Mouse (Mus musculus) ES-CJ7 (cell line): Measurements from ENCODE around the gene Epb41l3.
A peak's percentile ranks its signal among the peaks of the same experiment; 100 is the strongest.

Experiments
- DNase-seq: peaks from one replicate; pipeline ENCODE4 v3.0.0; 2011; ENCODE audit warnings: low read depth, low spot score

Gene Epb41l3

DNA sequence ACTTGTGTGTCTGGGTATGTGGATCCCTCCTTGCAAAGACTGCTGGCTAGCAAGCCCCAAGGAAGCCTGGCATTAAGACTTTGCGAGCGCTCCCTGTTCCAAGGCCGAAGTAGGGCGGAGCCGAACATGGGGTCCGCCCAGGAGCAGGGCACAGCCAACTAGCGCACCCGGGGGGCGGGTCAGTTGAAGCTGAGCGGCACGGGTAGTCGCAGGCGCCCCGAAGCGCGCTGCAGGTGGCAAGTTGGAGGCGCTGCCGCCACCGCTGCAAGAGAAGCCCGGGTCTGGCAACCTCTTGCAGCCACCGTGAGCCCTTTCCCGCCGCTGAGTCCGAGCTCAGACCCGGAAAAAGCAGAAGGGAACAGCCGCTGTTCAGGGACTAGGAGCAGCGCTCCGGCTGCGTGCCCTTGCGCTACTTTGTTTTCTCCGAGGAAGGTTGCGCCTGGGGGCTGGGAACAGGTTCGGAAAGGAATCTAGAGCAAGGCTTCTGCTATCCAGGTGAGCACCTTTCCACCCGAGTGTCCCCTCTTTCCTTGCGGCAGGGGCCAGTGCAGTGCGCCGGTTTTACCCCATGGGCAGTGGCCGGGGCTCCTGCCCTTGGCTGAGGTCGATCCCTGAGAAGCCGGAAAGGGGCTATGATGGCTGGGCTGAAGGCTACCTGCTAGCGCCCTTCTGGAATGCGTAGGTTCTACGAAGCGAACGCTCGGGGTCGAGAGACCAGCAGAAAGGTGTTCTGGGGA is at the start of gene Epb41l3:
TSS of gene Epb41l3 (plus strand) at position 183 of the 737 bp plus-strand sequence.
- peak; percentile 74 for DNase-seq

DNA sequence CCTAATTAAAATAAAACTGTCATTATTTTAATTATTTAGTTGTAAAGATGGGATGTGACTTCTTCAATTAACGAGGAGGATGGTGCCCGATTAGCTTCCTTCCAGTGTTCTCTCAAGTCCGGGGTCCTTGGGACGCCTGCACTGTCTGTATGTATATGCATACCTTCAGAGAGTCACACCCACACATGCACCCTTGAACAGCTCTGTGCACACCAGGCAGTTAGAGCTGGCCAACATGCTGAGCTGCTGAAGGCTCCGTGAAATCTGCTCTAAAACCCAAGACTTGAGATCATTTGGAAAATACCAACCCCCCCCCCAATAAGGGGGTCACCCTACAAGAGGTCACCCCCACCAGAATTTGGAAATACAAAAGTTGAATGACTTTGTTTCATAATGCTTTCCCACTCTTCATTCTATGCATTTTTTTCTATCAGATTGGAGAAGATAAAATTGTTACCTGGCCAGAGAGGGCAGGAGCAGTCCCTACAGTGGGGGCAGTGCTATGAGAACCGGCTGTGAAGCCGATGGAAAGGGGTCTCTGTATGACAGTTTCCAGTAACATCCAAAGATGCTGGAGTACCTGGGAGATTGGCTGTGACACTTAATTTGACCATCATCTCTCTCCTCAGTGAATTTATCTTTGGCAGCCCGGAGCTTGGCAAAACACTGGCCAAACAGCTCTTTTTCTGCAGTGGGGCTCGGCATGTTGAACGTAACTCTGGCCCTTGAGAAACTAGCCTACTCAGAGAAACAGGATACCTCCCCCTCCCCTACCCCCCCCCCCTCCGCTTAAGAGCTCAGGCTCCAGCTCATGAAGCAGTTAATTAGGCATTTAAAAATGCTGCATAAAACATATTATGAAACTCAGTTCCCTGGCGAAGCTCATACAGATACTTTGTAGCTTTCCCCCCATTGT is 36.5 kb upstream of the Epb41l3 start:
- DNase-seq, result no peak

DNA sequence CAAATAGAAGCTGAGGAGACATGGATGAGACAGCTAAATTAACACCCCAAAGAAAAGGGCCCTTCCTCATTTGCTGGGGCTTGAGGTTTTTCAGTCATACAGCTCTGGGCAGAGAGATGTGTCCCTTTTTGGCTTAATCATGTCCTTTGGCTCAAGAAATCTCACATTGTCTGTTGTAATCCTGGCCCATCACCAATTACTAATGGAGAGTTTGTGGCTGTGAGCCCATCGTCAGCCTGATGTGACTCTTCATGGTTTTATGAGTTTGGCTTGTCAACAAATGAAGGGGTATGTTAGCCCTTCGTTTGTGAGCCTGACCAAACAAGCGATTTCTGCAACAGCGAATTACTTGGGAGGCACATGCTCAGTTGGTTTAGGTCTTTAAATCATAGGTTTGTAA is 34.0 kb upstream of the Epb41l3 start:
- no peak for DNase-seq

DNA sequence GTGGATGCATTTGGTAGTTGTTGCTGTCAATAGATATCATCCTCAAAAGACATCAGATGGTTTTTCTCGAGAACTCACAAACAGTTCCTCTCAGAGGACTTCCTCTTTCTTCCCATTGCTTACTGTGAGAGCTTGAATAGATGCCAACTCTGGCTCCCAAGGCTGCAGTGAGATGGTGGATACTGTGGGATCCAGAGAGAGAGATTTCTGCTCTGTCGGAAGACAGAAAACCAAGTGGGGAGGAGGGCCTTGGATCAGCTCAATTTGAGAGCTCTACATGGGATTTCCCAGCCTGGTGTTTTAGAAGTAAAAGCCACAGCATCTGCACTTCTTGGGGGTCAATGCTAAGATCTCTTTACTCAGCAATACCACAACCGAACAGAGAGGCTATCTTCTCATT is 26.7 kb upstream of the Epb41l3 start:
- DNase-seq, result no peak

DNA sequence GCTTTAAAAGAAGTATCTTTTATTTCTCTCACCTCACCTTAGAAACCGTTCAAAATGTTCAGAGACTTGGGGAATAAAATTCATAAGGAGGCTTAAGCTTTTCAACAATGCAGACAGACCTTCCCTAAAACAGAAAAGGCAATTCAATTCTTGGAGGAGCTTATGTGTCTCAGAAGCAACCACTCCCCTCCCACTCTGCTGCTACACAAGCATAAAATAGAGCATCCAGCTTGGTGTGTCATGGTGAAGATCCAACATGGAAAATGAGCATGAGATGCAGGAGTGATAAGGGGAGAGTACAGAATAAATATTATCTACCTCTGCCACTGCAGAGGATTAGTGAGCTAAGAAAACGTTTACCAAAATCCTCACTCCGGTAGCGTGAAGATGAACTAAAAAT is 21.5 kb upstream of the Epb41l3 start:
- DNase-seq, result no peak

DNA sequence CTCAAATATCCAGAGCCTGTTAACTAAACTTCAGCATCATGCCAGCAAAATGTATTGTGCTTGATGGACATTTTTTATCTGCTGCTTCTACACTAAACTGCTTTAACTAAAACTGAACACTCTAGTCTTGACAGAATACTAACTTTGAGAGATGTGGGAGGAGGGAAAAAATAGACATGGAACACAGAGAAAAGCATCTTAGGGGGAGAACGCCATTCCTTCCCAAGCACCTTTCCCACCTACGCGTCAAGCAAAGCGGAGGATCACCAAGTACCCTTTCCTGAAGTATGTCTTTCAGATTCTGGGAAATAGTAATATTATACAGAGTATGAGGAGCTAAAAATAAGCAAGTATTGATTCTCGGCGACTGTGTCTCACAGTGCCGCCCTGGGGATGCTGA is 15.7 kb upstream of the Epb41l3 start:
- no peak for DNase-seq

DNA sequence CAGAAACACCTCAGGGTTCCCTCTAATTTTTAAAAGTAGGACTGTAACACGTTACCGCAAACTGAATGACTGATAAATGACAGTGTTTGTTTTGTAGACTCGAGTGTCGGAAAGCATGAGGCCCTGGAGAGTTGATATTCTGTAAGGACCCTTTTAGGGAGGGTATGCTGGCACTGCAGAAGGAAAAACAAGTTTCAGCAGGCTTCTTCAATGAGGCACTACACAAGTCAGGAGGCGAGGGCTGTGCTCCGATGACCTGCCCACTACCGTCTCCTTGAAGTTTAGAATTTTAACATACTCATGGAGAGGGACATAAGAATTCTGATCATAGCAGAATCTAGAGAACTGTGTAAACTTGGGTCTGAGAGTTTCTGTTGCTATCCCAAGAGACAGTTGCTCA is 15.1 kb upstream of the Epb41l3 start:
- no peak for DNase-seq

DNA sequence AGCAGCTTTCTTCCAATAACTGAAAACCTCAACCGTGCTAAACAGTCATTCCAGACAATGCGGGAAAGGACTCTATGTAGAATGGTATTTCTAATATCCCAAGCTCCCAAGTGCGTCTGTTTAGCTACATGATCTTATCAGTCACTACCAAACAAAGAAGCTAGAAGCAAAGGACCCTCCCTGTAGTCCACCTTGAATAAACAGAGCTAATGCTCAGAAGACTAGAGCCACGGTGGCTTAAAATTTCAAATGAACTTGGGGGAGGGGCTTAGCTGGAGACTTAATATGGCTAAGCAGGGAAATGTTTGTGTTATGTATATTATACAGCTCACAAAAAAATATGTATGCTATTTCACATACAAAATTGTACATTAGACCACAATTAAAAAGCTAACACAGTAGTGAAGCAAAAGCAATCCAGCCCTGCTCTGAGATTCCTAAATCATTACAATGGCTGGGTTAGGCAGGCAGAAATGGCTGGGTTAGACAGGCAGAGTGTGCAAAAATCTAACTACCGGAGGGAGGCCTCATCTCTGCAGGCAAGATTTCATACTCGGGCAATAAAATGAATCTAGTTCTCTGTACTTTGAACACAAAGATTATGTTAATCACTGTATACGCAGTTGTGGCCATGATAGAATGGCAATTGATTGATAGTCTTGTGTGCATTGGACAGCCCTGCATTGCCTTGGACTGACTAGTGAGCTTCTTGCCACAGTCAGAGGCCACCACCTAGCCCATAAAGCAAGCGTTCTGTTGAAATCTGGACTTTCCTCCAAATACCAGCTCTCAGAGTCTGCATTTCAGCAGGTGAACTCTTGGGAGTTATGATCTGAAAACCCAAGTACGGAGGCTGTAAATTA is 13.4 kb upstream of the Epb41l3 start:
- DNase-seq, result no peak

DNA sequence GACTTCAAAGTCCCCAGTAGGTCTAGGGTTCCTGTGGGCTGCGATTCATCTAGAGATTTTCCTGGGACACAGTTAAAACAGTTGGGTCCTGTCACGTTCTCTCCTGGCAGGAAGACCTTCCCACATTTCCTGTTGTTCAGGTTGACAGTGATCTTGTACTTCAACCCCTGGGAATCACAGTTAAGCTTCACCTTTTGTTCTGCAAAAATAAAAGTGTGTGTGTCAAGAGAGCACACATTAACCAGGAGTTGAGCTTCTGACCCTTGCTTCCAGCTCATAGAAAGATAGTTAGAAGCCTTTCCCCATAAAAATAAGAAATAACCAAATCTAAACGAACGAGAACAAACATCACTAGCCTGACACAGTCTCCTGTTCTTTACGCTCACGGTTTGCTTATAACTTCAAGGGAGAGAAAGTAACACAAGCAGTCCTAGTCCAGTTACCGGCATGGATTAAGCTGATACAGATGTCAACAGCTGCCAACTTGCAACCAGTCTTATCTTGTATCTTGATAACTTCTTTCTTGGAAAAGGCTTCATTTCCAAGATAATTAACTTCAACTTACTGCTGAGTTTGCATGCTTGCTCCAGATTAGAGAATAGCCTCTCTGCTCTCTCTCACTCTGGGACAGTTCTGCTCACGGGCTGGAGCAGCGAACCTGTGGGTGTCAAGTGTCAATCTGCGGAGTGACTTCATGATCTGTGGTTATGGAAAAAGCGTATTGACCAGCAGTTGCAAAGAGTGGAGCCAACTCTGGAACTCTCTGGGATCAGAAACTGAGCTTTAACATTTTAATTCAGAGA is 7.3 kb upstream of the Epb41l3 start:
- no peak for DNase-seq

DNA sequence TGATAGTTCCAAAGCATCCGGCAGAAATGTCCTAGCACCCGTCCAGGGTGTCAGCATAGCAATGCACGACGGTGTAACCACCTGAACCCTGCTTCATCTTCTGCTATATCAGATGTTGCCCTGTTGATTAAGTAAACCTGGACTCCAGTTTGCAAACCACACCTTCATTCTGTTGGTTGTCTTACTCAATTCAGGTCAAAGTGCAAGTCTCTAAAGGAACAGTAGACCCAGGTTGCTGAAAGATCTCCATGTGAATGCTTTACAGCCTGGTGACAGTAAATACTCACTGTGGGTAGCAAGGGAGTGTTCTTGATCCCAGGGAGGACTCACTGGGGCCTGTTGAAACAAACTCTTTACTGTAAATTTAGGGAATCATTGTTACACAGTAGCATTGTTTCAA is 1.4 kb upstream of the Epb41l3 start:
- DNase-seq, result peak; percentile 5

DNA sequence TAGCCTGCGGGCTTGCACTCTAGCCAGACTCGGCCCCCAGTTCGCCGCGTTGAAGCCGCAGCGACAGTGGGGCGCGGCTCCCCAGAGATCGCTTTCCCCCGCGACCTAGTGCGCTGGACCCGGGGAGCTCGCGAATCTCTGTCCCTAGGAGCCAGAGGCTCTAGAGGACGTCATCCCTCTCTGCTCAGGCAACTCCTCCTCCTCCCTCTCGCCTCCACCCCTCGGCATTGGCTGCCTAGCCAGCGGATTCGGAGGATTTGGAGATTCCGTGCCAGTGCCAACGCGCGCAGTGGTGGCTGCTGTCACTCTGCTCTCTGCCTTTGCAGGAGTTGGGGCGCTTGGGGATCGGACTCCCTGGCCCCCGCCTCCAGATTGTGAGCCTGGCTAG is 749 bp downstream of the Epb41l3 start:
- peak; percentile 28 for DNase-seq

DNA sequence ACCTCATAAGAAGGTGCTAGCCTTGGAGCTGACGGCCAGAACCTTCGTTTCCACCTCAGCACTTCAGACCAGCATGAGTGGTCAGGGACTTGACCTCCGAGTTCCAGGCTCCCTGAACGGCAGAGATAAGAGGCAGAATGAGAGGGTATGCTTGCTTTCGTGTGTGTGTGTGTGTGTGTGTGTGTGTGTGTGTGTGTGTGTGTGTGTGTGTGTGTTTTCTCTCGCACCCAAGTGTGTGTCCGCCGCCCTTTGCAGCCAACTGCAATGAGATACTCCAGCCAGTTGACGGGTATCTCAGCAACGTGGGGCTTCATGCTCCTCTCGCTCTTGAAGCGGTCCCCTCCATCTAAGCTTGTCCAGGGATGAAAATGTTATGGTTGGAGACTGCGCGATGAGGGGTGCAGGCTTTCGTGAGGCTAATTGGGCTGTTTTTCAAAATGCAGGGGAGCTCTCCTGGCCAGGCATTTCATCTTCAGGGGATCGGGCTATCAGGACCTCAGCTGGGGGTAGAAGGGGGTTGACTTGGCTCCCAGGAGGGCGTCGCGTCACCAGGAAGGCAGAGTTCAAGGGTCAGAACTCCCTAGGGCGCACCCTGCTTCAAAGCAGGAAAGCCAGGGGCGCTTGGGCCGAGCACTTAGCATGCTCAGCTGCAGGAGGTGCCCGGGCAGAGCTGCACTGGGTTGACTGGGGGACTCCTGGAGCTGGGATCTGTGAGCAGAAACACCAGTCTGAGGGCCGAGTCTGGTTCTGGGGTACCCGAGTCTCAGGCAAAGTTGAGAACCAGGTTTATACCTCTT is 1.5 kb downstream of the Epb41l3 start:
- peak; percentile 2 for DNase-seq

DNA sequence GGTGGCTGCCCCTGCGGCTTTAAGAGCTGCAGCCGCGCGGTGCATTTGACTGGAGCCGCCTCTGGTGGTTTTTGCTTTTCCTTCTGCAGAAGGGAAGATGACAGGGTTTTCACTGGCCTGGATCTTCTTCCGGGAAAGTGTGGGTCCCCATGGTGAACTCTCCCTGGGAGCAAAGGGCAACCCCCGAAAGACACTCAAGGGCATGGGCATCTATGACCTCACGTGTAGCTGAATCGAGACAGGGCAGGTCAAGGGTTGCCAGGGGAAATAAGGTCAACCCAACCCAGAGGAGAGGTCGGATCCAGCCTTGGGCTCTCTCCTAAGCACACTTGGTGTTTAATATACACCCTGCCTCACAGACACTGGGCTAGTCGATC is 2.0 kb downstream of the Epb41l3 start:
- no peak for DNase-seq

DNA sequence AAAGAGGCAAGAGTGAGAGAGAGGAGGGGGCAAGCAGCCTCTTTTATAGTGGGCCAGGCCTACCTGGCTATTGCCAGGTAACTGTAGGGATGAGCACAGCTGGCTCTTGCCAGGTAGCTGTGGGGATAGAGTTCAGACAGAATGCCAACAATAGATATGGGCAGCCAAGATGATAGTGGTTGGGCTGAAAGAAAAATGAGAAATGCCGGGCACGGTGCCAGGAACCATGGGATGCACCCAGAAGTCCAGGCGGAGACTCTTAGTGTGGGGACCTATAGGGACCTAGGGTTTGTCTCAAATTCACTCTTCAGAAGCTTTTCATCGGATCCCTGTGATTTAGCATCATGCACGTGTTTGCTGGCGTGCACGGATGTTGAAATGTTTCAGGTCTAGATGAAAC is 6.8 kb downstream of the Epb41l3 start:
- no peak for DNase-seq

DNA sequence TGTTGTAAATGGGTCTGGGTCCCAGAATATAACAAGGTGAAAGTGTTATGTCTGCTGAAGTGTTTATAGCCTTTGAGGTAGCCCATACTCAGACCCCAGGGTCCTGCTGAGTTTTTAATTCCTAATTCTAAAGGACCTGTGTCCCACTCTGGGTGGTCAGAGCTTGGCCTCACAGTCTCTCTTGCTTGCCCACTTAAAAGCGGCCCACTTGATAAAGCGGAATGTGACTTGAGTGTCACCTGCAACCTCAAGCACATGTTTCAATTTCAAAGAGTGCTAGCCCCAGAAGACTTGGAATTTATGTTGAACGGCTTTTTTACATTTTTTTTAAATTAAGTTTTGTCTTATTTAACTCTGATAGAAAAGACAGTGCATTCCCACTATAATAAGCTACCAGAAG is 16.1 kb downstream of the Epb41l3 start:
- DNase-seq, result no peak

DNA sequence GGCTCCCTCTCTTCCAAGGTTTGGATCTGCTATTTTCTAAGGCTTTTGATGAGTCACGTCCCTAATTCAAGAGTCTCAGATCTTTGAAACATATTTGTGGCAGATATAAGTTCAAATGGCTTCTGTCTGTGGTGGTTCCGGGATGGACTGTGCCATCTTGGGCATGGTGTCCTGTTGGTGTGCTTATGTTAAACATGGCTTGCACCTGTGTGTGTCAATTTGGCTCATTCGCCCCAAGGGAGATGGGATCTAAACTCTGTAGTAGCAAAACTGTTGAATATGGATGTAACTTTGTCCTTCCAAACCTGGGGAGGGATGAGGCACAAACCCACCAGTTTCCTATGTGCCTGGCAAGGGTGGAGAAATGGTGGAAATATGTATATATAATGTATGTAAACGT is 21.6 kb downstream of the Epb41l3 start:
- no peak for DNase-seq

DNA sequence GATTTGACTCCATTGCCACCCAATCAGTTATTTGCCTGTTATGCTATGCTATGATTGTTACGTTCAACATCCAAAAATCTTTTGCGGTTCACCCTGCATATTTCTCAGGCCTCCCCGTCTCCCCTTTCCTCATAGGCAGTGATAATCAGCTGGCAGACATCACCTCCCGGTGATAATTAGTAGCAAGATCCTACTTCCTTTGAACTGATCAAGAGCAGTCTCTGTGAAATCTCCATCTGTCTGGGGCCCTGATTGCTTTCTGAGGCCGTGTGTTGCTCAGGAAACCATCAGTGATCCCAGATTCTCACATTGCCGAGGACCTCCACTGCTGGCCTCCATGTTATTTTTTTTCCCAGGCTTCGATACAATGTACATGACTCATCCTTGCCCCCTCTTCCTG is 22.5 kb downstream of the Epb41l3 start:
- DNase-seq, result no peak

DNA sequence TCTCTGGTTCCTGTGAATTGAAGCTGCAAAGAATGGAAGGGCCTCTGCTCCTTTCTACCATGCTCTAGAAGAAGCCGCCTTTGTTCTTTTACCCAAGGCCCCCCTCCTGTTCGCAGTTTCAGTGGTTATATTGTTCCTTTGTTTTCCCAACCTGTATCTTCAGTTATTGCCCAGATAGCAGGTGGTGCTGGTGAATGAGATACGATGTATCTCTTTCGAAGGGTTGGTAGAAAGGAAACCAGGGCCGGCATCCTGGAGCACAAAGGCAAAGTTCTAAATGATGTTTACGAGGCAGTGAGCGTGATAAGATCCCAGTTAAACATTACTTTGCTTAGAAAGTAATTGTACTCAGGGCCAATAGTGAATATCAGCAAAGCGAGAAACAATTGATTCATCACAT is 27.8 kb downstream of the Epb41l3 start:
- DNase-seq, result no peak

DNA sequence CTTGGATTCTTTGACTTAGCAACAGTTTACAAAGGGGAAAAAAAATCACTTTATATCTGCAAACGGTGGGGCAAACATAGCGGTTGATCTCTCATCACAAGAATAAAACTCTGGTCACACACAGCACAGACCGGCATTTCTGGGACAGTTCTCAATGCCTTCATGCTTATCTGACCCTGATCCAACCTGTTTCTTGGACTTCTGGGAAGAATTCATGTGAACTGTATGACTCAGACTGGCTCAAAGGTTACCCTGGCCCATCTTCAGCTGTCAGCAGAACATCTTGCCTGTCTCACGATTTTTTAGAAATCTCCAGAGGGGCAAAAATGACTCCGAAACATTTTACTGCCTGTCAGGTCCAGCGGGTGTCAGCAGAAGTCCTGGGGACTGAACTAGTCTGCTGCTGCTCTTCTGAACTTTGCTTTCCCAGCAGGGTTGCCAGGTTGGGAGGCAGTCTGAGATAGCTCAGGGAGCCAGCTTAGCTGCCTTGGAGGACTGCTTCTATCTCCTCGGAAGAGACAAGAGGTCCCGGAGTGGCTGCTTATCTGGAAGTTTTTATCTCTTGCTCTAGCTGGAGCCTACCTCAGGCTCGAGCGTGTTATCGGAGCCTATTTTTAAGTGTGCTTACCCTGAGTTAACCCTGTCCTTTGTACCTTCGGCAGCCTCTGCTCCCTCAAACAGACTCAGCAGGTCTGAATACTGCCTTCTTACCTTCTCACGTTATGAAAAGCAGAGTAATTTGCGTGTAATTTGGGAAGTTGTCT is 29.7 kb downstream of the Epb41l3 start:
- DNase-seq, result no peak
